9 mouse cellular contexts compared by ENCODE assay signal in genomic region chr1:181020756-181021487, GRCm38 (mm10). TPM values are rescaled to one million over a fixed set of nuclear protein-coding genes. Genes with fewer than 3 reads are reported as not detected.
DNase-seq lines count a peak whose midpoint lies in the region; ATAC-seq and TF ChIP-seq lines count a peak whose summit lies in the region.
"Had no signal": no experiment of that assay in that cellular context is flagged by ENCODE, and none has a peak within 500 bp of the region (broad histone marks: within the 10 kb centered on the region; RNA-seq: fewer than 3 reads in every experiment).

Gene Ephx1 (minus strand): TSS chr1:181020904.

- in situ Hi-C loops in CH12.LX (cut with MboI; ENCODE audit: low pct_ligation_motif_present, low pct_unique_long_range_greater_than_20kb, low sequenced_read_pairs) = loop anchor here (5.0 to 25.0 kb wide), 2 partner anchors 34 to 516 kb away; no protein-coding TSS in a partner anchor

- no peak for TF ChIP-seq RAD21 in CH12.LX (IDR thresholded peaks at IDR 0.05; ENCODE audit: low read depth, low read length)

- peaks cover 3 to 7% of the 10 kb centered on the region in 2 experiments for H3K4me1 ChIP-seq in CH12.LX (ENCODE audit: control insufficient read depth in 1 of 2, insufficient read depth in 2 of 2)
- H3K4me1 ChIP-seq in bone marrow, adult 2 months (ENCODE audit: control insufficient read depth, insufficient read depth, low read length) = no peaks in the 10 kb centered on the region

- no peaks in the 10 kb centered on the region for H3K36me3 ChIP-seq in CH12.LX (replicated peaks in 1 of 2; ENCODE audit: control insufficient read depth in 1 of 2, insufficient read depth in 1 of 2, low read length in 1 of 2)

- H3K79me2 ChIP-seq in CH12.LX (replicated peaks; ENCODE audit: control insufficient read depth, extremely low read depth, insufficient read depth, poor library complexity, severe bottlenecking) = no peaks in the 10 kb centered on the region

- ATAC-seq in monocyte, adult 5-6 weeks (replicated peaks; ENCODE audit: insufficient number of reproducible peaks, low FRiP score, low TSS enrichment, poor library complexity, severe bottlenecking) = no peak
- ATAC-seq in megakaryocyte, adult 5-6 weeks (ENCODE audit: poor library complexity, severe bottlenecking) = no peak
- ATAC-seq: midbrain, embryonic 16.5 days had no signal

- no peak for TF ChIP-seq CTCF in CH12.LX (conservative IDR thresholded peaks at IDR 0.05 in 1 of 2, IDR thresholded peaks at IDR 0.05 in 1 of 2; ENCODE audit: low read depth in 2 of 2, low read length in 2 of 2)
- TF ChIP-seq CTCF in bone marrow, adult 2 months (IDR thresholded peaks at IDR 0.05; ENCODE audit: control insufficient read depth, insufficient read depth, low read length) = no peak

- no peak within 1 kb of the TSS for H3K4me3 ChIP-seq in CH12.LX (replicated peaks in 1 of 3; ENCODE audit: low read depth in 2 of 3, low read length in 2 of 3, poor library complexity in 1 of 3)
- H3K4me3 ChIP-seq in bone marrow, adult 2 months (replicated peaks; ENCODE audit: control insufficient read depth, low read depth, low read length) = no peak within 1 kb of the TSS

- no peak within 1 kb of the TSS for H3K27ac ChIP-seq in CH12.LX (ENCODE audit: insufficient read depth, low read depth)
- H3K27ac ChIP-seq in bone marrow, adult 2 months (ENCODE audit: control insufficient read depth, insufficient read depth, low read depth, low read length, poor library complexity) = no peak within 1 kb of the TSS

- no peak for TF ChIP-seq POLR2A in CH12.LX (IDR thresholded peaks at IDR 0.05; ENCODE audit: low read depth, low read length)
- TF ChIP-seq POLR2A in bone marrow, adult 2 months (IDR thresholded peaks at IDR 0.05; ENCODE audit: borderline replicate concordance, control insufficient read depth, low read depth, low read length) = no peak

- H3K9me3 ChIP-seq in CH12.LX (replicated peaks; ENCODE audit: low read length) = peaks cover 3% of the 10 kb centered on the region

- DNase-seq in kidney, adult 11 months = peak; percentile 1
- DNase-seq in kidney, postnatal 36 days = no peak
- no peak for DNase-seq in CH12.LX (ENCODE audit: extremely low read depth)
- DNase-seq in layer of hippocampus, postnatal 14 days (ENCODE audit: low spot score in 2 of 2) = no peak
- no peak for DNase-seq in kidney, postnatal 14 days

- TF ChIP-seq EP300 in CH12.LX (IDR thresholded peaks at IDR 0.05; ENCODE audit: low read length) = no peak

- no peak within 1 kb of the TSS for H3K9ac ChIP-seq in CH12.LX (ENCODE audit: insufficient read depth, low read depth)

- H3K27me3 ChIP-seq in CH12.LX (replicated peaks) = peaks cover 27% of the 10 kb centered on the region

- 68% methylated on average over 5 of the region's 5 CpGs for WGBS in bone marrow, adult 2 months

- dilution Hi-C loops in CH12.LX (cut with MboI; ENCODE audit: extremely low pct_ligation_motif_present, extremely low pct_unique_long_range_greater_than_20kb, low sequenced_read_pairs) = no loop called here

- H3K4me2 ChIP-seq in CH12.LX (ENCODE audit: insufficient read depth, low read depth, poor library complexity, severe bottlenecking) = no peak within 1 kb of the TSS

TF ChIP-seq in CH12.LX, 34 proteins besides CTCF, POLR2A, EP300 and RAD21:
- TF ChIP-seq BHLHE40 (IDR thresholded peaks at IDR 0.05; ENCODE audit: low read depth, low read length) = no peak
- TF ChIP-seq HCFC1 (IDR thresholded peaks at IDR 0.05; ENCODE audit: low read depth, low read length) = no peak
- TF ChIP-seq NRF1 (IDR thresholded peaks at IDR 0.05; ENCODE audit: low read depth, low read length) = no peak

RNA-seq across cellular contexts. Expression of gene Ephx1, which starts in this region (rescaled TPM):
- total RNA-seq in CH12.LX (2012; rRNA removed) (7.5 and 12.0 TPM in 2 replicates), CH12.LX (2014; rRNA removed) (9.8 and 10.7 TPM in 2 replicates)
- 20.7 and 21.5 TPM in 2 replicates for polyA plus RNA-seq in CH12.LX (2012; ENCODE audit: insufficient read length, low read depth)
- polyA plus RNA-seq in bone marrow, adult 2 months (2011; ENCODE audit: insufficient read depth, insufficient read length, low replicate concordance, missing spikeins) = 7.2 and 13.4 TPM in 2 replicates
- 10 to 100 TPM; 19.7 to 28.3 TPM for total RNA-seq in layer of hippocampus, postnatal 14 days (2021)
- 7.0 to 10.9 TPM (median 8.9 TPM) in 3 replicates for total RNA-seq in monocyte, adult 5-6 weeks (2017)
- 1.3 and 2.4 TPM in 2 replicates for total RNA-seq in megakaryocyte, adult 5-6 weeks (2015)
- total RNA-seq in megakaryocyte, adult 5-6 weeks (2017) = 1.3 and 2.1 TPM in 2 replicates
